Mouse (Mus musculus): Measurements from ENCODE around the gene 2300002M23Rik. TPM values are rescaled to one million over a fixed set of nuclear protein-coding genes. Genes with fewer than 3 reads are reported as not detected.

Gene 2300002M23Rik
- not detected for polyA plus RNA-seq (2017; shearing (Covaris generic))

DNA sequence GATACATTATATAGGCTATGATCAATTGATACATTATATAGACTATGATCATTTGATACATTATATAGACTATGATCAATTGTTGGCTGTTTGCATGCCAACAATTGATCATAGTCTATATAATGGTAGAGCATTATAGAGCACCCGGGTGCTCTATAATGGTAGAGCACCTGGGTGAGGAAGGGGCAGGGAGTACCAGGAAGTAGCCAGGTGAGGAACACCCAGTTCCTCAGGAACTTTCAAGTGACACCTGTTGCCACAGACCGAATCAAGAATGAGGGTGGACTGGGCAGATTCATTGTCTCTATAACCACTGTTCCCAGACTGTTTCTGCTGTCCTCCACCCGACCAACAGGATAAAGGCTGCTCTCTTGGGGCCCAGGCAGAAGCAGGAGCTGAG, at the start of gene 2300002M23Rik:
Gene 2300002M23Rik (plus strand): TSS at position 301 of the 400 bp plus-strand sequence.

DNA sequence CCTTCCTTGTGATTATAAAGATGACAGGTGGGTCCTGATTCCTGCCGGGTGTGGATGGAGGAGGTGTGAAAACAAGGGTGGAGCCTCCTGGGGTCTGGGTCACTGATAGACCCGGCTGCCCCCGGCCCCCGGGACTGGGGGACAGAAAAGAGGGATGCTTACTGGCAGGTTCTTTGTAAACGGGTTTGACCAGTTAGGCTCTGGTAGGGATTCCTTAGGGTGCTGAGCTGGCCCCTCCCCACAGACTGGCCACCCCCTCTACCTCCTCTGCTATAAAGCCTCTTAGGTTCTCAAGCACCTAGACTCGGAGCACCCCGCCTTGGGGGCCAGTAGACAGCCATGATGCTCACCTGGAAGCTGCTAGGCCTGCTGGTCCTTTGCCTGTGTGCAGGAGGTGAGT, 34.3 kb upstream of the 2300002M23Rik start, which contains the start of gene Psors1c2:
Gene Psors1c2 (plus strand): TSS at position 301 of the 400 bp plus-strand sequence.

DNA sequence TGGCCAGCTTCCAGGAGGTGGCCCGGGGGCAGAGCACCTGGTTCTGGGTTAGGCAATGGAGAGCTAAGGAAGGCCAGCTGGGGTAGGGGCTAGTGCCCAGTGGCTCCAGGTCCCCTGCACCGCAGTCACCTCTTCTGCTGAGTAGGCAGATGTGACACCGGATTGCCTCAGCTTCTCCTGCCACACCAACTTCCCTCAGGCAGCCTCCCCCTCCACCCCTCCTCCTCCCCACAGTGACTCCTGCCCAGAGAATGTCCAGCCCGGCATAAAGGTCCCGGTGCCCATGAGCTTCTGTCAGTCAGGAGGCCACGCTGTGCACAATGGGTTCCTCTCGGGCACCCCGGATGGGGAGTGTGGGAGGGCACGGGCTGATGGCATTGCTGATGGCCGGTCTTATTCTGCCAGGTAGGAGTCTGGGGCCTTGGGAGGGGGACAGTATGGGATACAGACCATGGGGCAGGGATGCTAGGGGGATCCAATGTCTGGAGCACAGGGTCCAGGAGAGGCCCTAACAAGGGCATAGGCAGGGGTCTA, 15.3 kb upstream of the 2300002M23Rik start, which contains the start of gene Cdsn:
Gene Cdsn (plus strand): TSS at position 248 of the 534 bp plus-strand sequence.

DNA sequence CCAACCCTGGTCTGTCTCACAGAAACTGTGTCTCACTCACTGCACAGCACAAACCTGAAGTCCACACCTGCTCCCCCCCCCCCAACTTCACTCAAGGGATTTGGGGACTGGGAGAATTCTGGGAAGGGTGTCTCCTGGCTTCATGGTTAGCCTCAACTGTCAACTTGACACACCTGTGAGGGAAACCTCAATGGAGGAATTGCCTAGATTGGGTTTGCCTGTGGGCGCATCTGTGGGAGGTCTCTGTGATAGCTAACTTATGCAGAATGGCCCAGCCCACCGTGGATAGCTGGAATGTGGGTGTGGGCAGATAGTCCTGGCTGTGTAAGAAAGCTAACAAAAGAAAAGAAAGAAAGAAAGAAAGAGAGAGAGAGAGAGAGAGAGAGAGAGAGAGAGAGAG, 34.0 kb downstream of the 2300002M23Rik start, which contains the start of gene Sfta2:
Gene Sfta2 (plus strand): TSS at position 301 of the 400 bp plus-strand sequence.

Other genes starting within 250 kb of the 2300002M23Rik start
- 0.17 TPM for gene H2-Q1, start 247.0 kb upstream of the 2300002M23Rik start, polyA plus RNA-seq (2017; shearing (Covaris generic))
- 12.5 TPM for gene H2-Q2, start 225.2 kb upstream of the 2300002M23Rik start, polyA plus RNA-seq (2017; shearing (Covaris generic))
- 40.5 TPM for gene H2-Q4, start 187.8 kb upstream of the 2300002M23Rik start, polyA plus RNA-seq (2017; shearing (Covaris generic))
- gene H2-Q6, start 142.6 kb upstream of the 2300002M23Rik start, polyA plus RNA-seq (2017; shearing (Covaris generic)), result 632 TPM
- 2,029 TPM for gene H2-Q7, start 128.3 kb upstream of the 2300002M23Rik start, polyA plus RNA-seq (2017; shearing (Covaris generic))
- 20.6 TPM for gene H2-Q10, start 97.4 kb upstream of the 2300002M23Rik start, polyA plus RNA-seq (2017; shearing (Covaris generic))
- gene Pou5f1, start 61.4 kb upstream of the 2300002M23Rik start, polyA plus RNA-seq (2017; shearing (Covaris generic)), result 0.13 TPM
- 14.8 TPM for gene Tcf19, start 50.6 kb upstream of the 2300002M23Rik start, polyA plus RNA-seq (2017; shearing (Covaris generic))
- 9.9 TPM for gene Cchcr1, start 50.4 kb upstream of the 2300002M23Rik start, polyA plus RNA-seq (2017; shearing (Covaris generic))
- not detected for gene Psors1c2, start 34.2 kb upstream of the 2300002M23Rik start, polyA plus RNA-seq (2017; shearing (Covaris generic))
- gene Cdsn, start 15.3 kb upstream of the 2300002M23Rik start, polyA plus RNA-seq (2017; shearing (Covaris generic)), result not detected
- gene Sfta2, start 34.1 kb downstream of the 2300002M23Rik start, polyA plus RNA-seq (2017; shearing (Covaris generic)), result not detected
- not detected for gene Gm9573, start 59.2 kb downstream of the 2300002M23Rik start, polyA plus RNA-seq (2017; shearing (Covaris generic))
- gene Mucl3, start 76.2 kb downstream of the 2300002M23Rik start, polyA plus RNA-seq (2017; shearing (Covaris generic)), result 0.07 TPM
- gene Vars2, start 100.1 kb downstream of the 2300002M23Rik start, polyA plus RNA-seq (2017; shearing (Covaris generic)), result 36.5 TPM
- 31.0 TPM for gene Gtf2h4, start 106.3 kb downstream of the 2300002M23Rik start, polyA plus RNA-seq (2017; shearing (Covaris generic))
- gene Ddr1, start 137.2 kb downstream of the 2300002M23Rik start, polyA plus RNA-seq (2017; shearing (Covaris generic)), result 6.1 TPM